Mouse (Mus musculus): ENCODE results near the gene Klhl40. TPM values are rescaled to one million over a fixed set of nuclear protein-coding genes. Genes with fewer than 3 reads are reported as not detected.
A peak's percentile ranks its signal among the peaks of the same experiment; 100 is the strongest.

The Klhl40 gene
- polyA plus RNA-seq, 1 experiment from 2014 or later = 5.5 TPM

- Histone ChIP-seq H3K27me3 (no peaks in the 10 kb centered on the region), H3K4me2 (no peak overlapping the region), H3K36me3 (no peaks in the 10 kb centered on the region), H3K4me1 (replicated peaks) (peaks cover 19% of the 10 kb centered on the region), H3K27ac (no peak overlapping the region), H3K9me3 (replicated peaks) (no peaks in the 10 kb centered on the region), H3K9ac (no peak overlapping the region), H3K4me3 (no peak overlapping the region)
- ATAC-seq (replicated peaks; ENCODE audit: insufficient number of reproducible peaks, insufficient read depth, low FRiP score, low read depth) = no peak
- WGBS = 72% methylated on average over 3 of the region's 3 CpGs
These were observed 31.1 kb downstream of the Klhl40 start for GRCm38 (mm10) chr9:121808511-121808910.

- Histone ChIP-seq H3K27ac (peak overlapping the region; percentile 27; the same call in 1 of the 2 replicates), H3K9ac (no peak overlapping the region), H3K27me3 (0 out of 2 replicates have a peak, but pooled peaks cover 4% of the 10 kb centered on the region), H3K9me3 (replicated peaks) (no peaks in the 10 kb centered on the region), H3K4me1 (replicated peaks) (peaks cover 19% of the 10 kb centered on the region), H3K4me2 (no peak overlapping the region), H3K4me3 (no peak overlapping the region), H3K36me3 (no peaks in the 10 kb centered on the region)
- no peak for ATAC-seq (replicated peaks; ENCODE audit: insufficient number of reproducible peaks, insufficient read depth, low FRiP score, low read depth)
- 35% methylated on average over 15 of the region's 15 CpGs for WGBS
These were observed 32.8 kb downstream of the Klhl40 start for GRCm38 (mm10) chr9:121810081-121810821.

GRCm38 (mm10) chr9:121815183-121815582 is 37.8 kb downstream of the Klhl40 start:
- no peak overlapping the region for H3K9ac ChIP-seq

GRCm38 (mm10) chr9:121819073-121819770 is 41.8 kb downstream of the Klhl40 start:
- H3K36me3 ChIP-seq = no peaks in the 10 kb centered on the region
- no peak overlapping the region for H3K27ac ChIP-seq
- no peak overlapping the region for H3K4me3 ChIP-seq
- H3K4me2 ChIP-seq = no peak overlapping the region
- 74% methylated on average over 9 of the region's 9 CpGs for WGBS
- ATAC-seq (replicated peaks; ENCODE audit: insufficient number of reproducible peaks, insufficient read depth, low FRiP score, low read depth) = no peak
- H3K9me3 ChIP-seq (replicated peaks) = no peaks in the 10 kb centered on the region
- peaks cover 19% of the 10 kb centered on the region for H3K4me1 ChIP-seq (replicated peaks)
- no peak overlapping the region for H3K9ac ChIP-seq
- 0 out of 2 replicates have a peak, but pooled peaks cover 2% of the 10 kb centered on the region for H3K27me3 ChIP-seq

More at GRCm38 (mm10) chr9:121815183-121815582, 37.8 kb downstream of the Klhl40 start:
- Histone ChIP-seq H3K4me2 (no peak overlapping the region), H3K27me3 (0 out of 2 replicates have a peak, but pooled peaks cover 4% of the 10 kb centered on the region), H3K27ac (no peak overlapping the region), H3K36me3 (no peaks in the 10 kb centered on the region), H3K4me3 (no peak overlapping the region), H3K9me3 (replicated peaks) (no peaks in the 10 kb centered on the region), H3K4me1 (replicated peaks) (peaks cover 11% of the 10 kb centered on the region)
- ATAC-seq (replicated peaks; ENCODE audit: insufficient number of reproducible peaks, insufficient read depth, low FRiP score, low read depth) = no peak
- WGBS = 34% methylated on average over 6 of the region's 6 CpGs

- Histone ChIP-seq H3K36me3 (no peaks in the 10 kb centered on the region), H3K9me3 (replicated peaks) (no peaks in the 10 kb centered on the region), H3K4me3 (no peak overlapping the region), H3K4me1 (replicated peaks) (peaks cover 19% of the 10 kb centered on the region), H3K4me2 (no peak overlapping the region), H3K27ac (no peak overlapping the region), H3K27me3 (no peaks in the 10 kb centered on the region), H3K9ac (no peak overlapping the region)
- WGBS = 45% methylated on average over 7 of the region's 7 CpGs
- ATAC-seq (replicated peaks; ENCODE audit: insufficient number of reproducible peaks, insufficient read depth, low FRiP score, low read depth) = no peak
These were observed 42.5 kb downstream of the Klhl40 start for GRCm38 (mm10) chr9:121819771-121820471.

GRCm38 (mm10) chr9:121820765-121821164 is 43.4 kb downstream of the Klhl40 start:
- Histone ChIP-seq H3K36me3 (no peaks in the 10 kb centered on the region), H3K9me3 (replicated peaks) (no peaks in the 10 kb centered on the region), H3K9ac (no peak overlapping the region), H3K4me2 (no peak overlapping the region), H3K27ac (no peak overlapping the region), H3K27me3 (no peaks in the 10 kb centered on the region), H3K4me3 (no peak overlapping the region), H3K4me1 (replicated peaks) (peaks cover 19% of the 10 kb centered on the region)
- WGBS = 76% methylated on average over 5 of the region's 5 CpGs
- no peak for ATAC-seq (replicated peaks; ENCODE audit: insufficient number of reproducible peaks, insufficient read depth, low FRiP score, low read depth)

GRCm38 (mm10) chr9:121822585-121822991 is 45.2 kb downstream of the Klhl40 start:
- WGBS = 58% methylated on average over 6 of the region's 6 CpGs
- Histone ChIP-seq H3K4me2 (no peak overlapping the region), H3K27me3 (no peaks in the 10 kb centered on the region), H3K9me3 (replicated peaks) (no peaks in the 10 kb centered on the region), H3K4me3 (no peak overlapping the region), H3K27ac (no peak overlapping the region; the same call in 1 of the 2 replicates), H3K9ac (no peak overlapping the region), H3K4me1 (replicated peaks) (peaks cover 19% of the 10 kb centered on the region), H3K36me3 (no peaks in the 10 kb centered on the region)
- ATAC-seq (replicated peaks; ENCODE audit: insufficient number of reproducible peaks, insufficient read depth, low FRiP score, low read depth) = 0 out of 2 replicates have a peak, but pooled peaks have one; percentile 47

- Histone ChIP-seq H3K36me3 (no peaks in the 10 kb centered on the region), H3K27me3 (no peaks in the 10 kb centered on the region), H3K9me3 (replicated peaks) (no peaks in the 10 kb centered on the region), H3K4me2 (no peak overlapping the region), H3K4me1 (replicated peaks) (peaks cover 19% of the 10 kb centered on the region), H3K4me3 (no peak overlapping the region), H3K9ac (no peak overlapping the region), H3K27ac (no peak overlapping the region; the same call in 1 of the 2 replicates)
- no peak for ATAC-seq (replicated peaks; ENCODE audit: insufficient number of reproducible peaks, insufficient read depth, low FRiP score, low read depth)
- 82% methylated on average over 1 of the region's 1 CpGs for WGBS
These were observed 45.6 kb downstream of the Klhl40 start for GRCm38 (mm10) chr9:121823051-121823450.

GRCm38 (mm10) chr9:121823991-121824390 is 46.6 kb downstream of the Klhl40 start:
- Histone ChIP-seq H3K4me2 (no peak overlapping the region), H3K27ac (no peak overlapping the region), H3K4me3 (no peak overlapping the region), H3K4me1 (replicated peaks) (peaks cover 19% of the 10 kb centered on the region), H3K9ac (no peak overlapping the region), H3K36me3 (no peaks in the 10 kb centered on the region), H3K9me3 (replicated peaks) (no peaks in the 10 kb centered on the region), H3K27me3 (no peaks in the 10 kb centered on the region)
- ATAC-seq (replicated peaks; ENCODE audit: insufficient number of reproducible peaks, insufficient read depth, low FRiP score, low read depth) = no peak
- WGBS = 75% methylated on average over 7 of the region's 7 CpGs

- H3K27ac ChIP-seq = no peak overlapping the region
- no peak overlapping the region for H3K4me2 ChIP-seq
- H3K36me3 ChIP-seq = no peaks in the 10 kb centered on the region
- H3K4me3 ChIP-seq = no peak overlapping the region
- H3K4me1 ChIP-seq (replicated peaks) = peaks cover 15% of the 10 kb centered on the region
- H3K27me3 ChIP-seq = 0 out of 2 replicates have a peak, but pooled peaks cover 3% of the 10 kb centered on the region
- WGBS = 89% methylated on average over 3 of the region's 3 CpGs
- no peak overlapping the region for H3K9ac ChIP-seq
- ATAC-seq (replicated peaks; ENCODE audit: insufficient number of reproducible peaks, insufficient read depth, low FRiP score, low read depth) = no peak
- no peaks in the 10 kb centered on the region for H3K9me3 ChIP-seq (replicated peaks)
These were observed 48.9 kb downstream of the Klhl40 start for GRCm38 (mm10) chr9:121826356-121826755.

GRCm38 (mm10) chr9:121828314-121828713 is 50.9 kb downstream of the Klhl40 start:
- no peak overlapping the region for H3K4me3 ChIP-seq
- no peak overlapping the region for H3K27ac ChIP-seq
- no peaks in the 10 kb centered on the region for H3K9me3 ChIP-seq (replicated peaks)
- 0 out of 2 replicates have a peak, but pooled peaks cover 5% of the 10 kb centered on the region for H3K4me1 ChIP-seq (replicated peaks)
- H3K4me2 ChIP-seq = no peak overlapping the region
- 45% methylated on average over 6 of the region's 6 CpGs for WGBS
- 0 out of 2 replicates have a peak, but pooled peaks cover 3% of the 10 kb centered on the region for H3K27me3 ChIP-seq
- no peak for ATAC-seq (replicated peaks; ENCODE audit: insufficient number of reproducible peaks, insufficient read depth, low FRiP score, low read depth)
- no peaks in the 10 kb centered on the region for H3K36me3 ChIP-seq
- no peak overlapping the region for H3K9ac ChIP-seq
